Comparison of ENCODE assay signal across 18 mouse cellular contexts in genomic region chr16:33655443-33655842, GRCm38 (mm10).
"Had no signal": no experiment of that assay in that cellular context is flagged by ENCODE, and none has a peak within 500 bp of the region (broad histone marks: within the 10 kb centered on the region; RNA-seq: fewer than 3 reads in every experiment).

No protein-coding gene starts in this region.

- H3K4me1 ChIP-seq: limb, embryonic 12.5 days; liver, embryonic 13.5 days; lung, embryonic 15.5 days; megakaryocyte, embryonic 14.5 days; neural tube, embryonic 13.5 days had no signal

- H3K4me2 ChIP-seq: limb, embryonic 12.5 days; liver, embryonic 13.5 days; lung, embryonic 15.5 days; midbrain, embryonic 11.5 days; neural tube, embryonic 13.5 days had no signal

- H3K9ac ChIP-seq: limb, embryonic 12.5 days; liver, embryonic 13.5 days; liver, postnatal 0 days; lung, embryonic 15.5 days; neural tube, embryonic 13.5 days had no signal

- H3K9me3 ChIP-seq: limb, embryonic 12.5 days; liver, embryonic 13.5 days; lung, embryonic 15.5 days had no signal

- DNase-seq: kidney, adult 11 months; kidney, adult 9 months; kidney, postnatal 36 days; liver; liver, embryonic 13.5 days; liver, postnatal 0 days; lung, postnatal 14 days; retina, postnatal 1 day; thymus, postnatal 4 days had no signal

- H3K36me3 ChIP-seq: limb, embryonic 12.5 days; liver, embryonic 13.5 days; lung, embryonic 15.5 days; neural tube, embryonic 13.5 days had no signal

- H3K27me3 ChIP-seq: limb, embryonic 12.5 days; liver, embryonic 13.5 days; lung, embryonic 15.5 days; neural tube, embryonic 13.5 days had no signal

- H3K27ac ChIP-seq: kidney, postnatal 0 days; layer of hippocampus, adult 2 months; limb, embryonic 12.5 days; liver, embryonic 13.5 days; lung, embryonic 15.5 days; macrophage; neural tube, embryonic 13.5 days had no signal

- H3K4me3 ChIP-seq: layer of hippocampus, adult 2 months; limb, embryonic 12.5 days; liver, embryonic 13.5 days; lung, embryonic 15.5 days; megakaryocyte, embryonic 14.5 days; neural tube, embryonic 13.5 days had no signal

- ATAC-seq: liver, postnatal 0 days; midbrain, embryonic 16.5 days had no signal
